9 mouse cellular contexts compared by ENCODE assay signal in genomic region chr10:121509751-121510643, GRCm38 (mm10). TPM values are rescaled to one million over a fixed set of nuclear protein-coding genes. Genes with fewer than 3 reads are reported as not detected.
DNase-seq lines count a peak whose midpoint lies in the region; ATAC-seq lines count a peak whose summit lies in the region.
"Had no signal": no experiment of that assay in that cellular context is flagged by ENCODE, and none has a peak within 500 bp of the region (broad histone marks: within the 10 kb centered on the region; RNA-seq: fewer than 3 reads in every experiment).

No protein-coding gene starts in this region.

- peak overlapping the region; percentile 40 for H3K4me3 ChIP-seq in heart, embryonic 13.5 days
- H3K4me3 ChIP-seq in midbrain, embryonic 13.5 days (replicated peaks): no peak overlapping the region

- no peaks in the 10 kb centered on the region for H3K27me3 ChIP-seq in heart, embryonic 13.5 days (replicated peaks)
- no peaks in the 10 kb centered on the region for H3K27me3 ChIP-seq in midbrain, embryonic 13.5 days
- H3K27me3 ChIP-seq: Patski had no signal

- no peaks in the 10 kb centered on the region for H3K9me3 ChIP-seq in heart, embryonic 13.5 days
- no peaks in the 10 kb centered on the region for H3K9me3 ChIP-seq in midbrain, embryonic 13.5 days

- H3K27ac ChIP-seq in heart, embryonic 13.5 days (replicated peaks): peak overlapping the region; percentile 43; the same call in 1 of the 2 replicates
- H3K27ac ChIP-seq in midbrain, embryonic 13.5 days: no peak overlapping the region

- ATAC-seq in heart, embryonic 13.5 days (ENCODE audit: extremely low read depth, insufficient number of reproducible peaks, low FRiP score, low TSS enrichment): no peak; the same call in 1 of the 2 replicates
- ATAC-seq in midbrain, embryonic 13.5 days: peak; percentile 64
- ATAC-seq: Patski had no signal

- peaks cover 38% of the 10 kb centered on the region for H3K4me1 ChIP-seq in heart, embryonic 13.5 days
- H3K4me1 ChIP-seq in midbrain, embryonic 13.5 days (replicated peaks): peaks cover 26% of the 10 kb centered on the region

- DNase-seq in gastrocnemius, postnatal 14 days: peak; percentile 15
- no peak for DNase-seq in gastrocnemius, adult 18-20 months (ENCODE audit: low spot score)
- DNase-seq in kidney, postnatal 25 days: peak; percentile 62 to 74
- no peak for DNase-seq in thymus, adult 18-20 months
- DNase-seq in right cerebral cortex, postnatal 10 days (ENCODE audit: low spot score in 2 of 2): no peak
- no peak for DNase-seq in urinary bladder, postnatal 10 days (ENCODE audit: low spot score)

- intact Hi-C loops in gastrocnemius, postnatal 14 days (cut with DNase I; ENCODE audit: low total_unique reads): no loop called here

- H3K36me3 ChIP-seq in heart, embryonic 13.5 days: no peaks in the 10 kb centered on the region
- no peaks in the 10 kb centered on the region for H3K36me3 ChIP-seq in midbrain, embryonic 13.5 days

- WGBS in heart, embryonic 13.5 days: 7% methylated on average over 24 of the region's 24 CpGs
- 30% methylated on average over 24 of the region's 24 CpGs for whole genome bisulfite sequencing in midbrain, embryonic 13.5 days

- peak overlapping the region; percentile 62 for H3K9ac ChIP-seq in heart, embryonic 13.5 days
- H3K9ac ChIP-seq in midbrain, embryonic 13.5 days (replicated peaks): no peak overlapping the region

- peak overlapping the region; percentile 68 for H3K4me2 ChIP-seq in heart, embryonic 13.5 days
- H3K4me2 ChIP-seq in midbrain, embryonic 13.5 days (replicated peaks): 0 out of 2 replicates have a peak overlapping the region, but pooled peaks have one; percentile 7

RNA-seq across cellular contexts. Expression of gene Rassf3, which starts 33.9 kb away (rescaled TPM):
- total RNA-seq in gastrocnemius, postnatal 14 days (2021): 10 to 100 TPM; 40.2 to 42.2 TPM
- total RNA-seq in gastrocnemius, adult 18-20 months (2021): 10 to 100 TPM; 34.7 to 47.5 TPM
- polyA plus RNA-seq in heart, embryonic 13.5 days (2015; fragmentation: Nextera tagmentation; extraction: Ambion mirVana): 15.2 and 19.2 TPM in 2 replicates
- 3.7 and 4.6 TPM in 2 replicates for polyA plus RNA-seq in midbrain, embryonic 13.5 days (2015; fragmentation: Nextera tagmentation; extraction: Ambion mirVana)

Comparison
In these comparisons a context has a peak if more than half of its experiments do, and no peak if none do; other contexts are left out.
1. DNase-seq: peak in gastrocnemius, postnatal 14 days (single experiment) and kidney, postnatal 25 days (2 of 2); none in gastrocnemius, adult 18-20 months (single experiment), thymus, adult 18-20 months (0 of 2), right cerebral cortex, postnatal 10 days (0 of 2) and urinary bladder, postnatal 10 days (single experiment).